Mouse (Mus musculus): ENCODE data around the gene Cdk14. TPM values are rescaled to one million over a fixed set of nuclear protein-coding genes. Genes with fewer than 3 reads are reported as not detected.

The Cdk14 gene
- polyA plus RNA-seq (2015; fragmentation: Nextera tagmentation; extraction: Ambion mirVana), result 52.9 and 56.2 TPM in 2 replicates

GRCm38 (mm10) chr5:5419992-5420455, at the start of gene Cdk14:
Gene Cdk14 (minus strand): TSS chr5:5420312.

GRCm38 (mm10) chr5:4757902-4758301, 662.2 kb downstream of the Cdk14 start, which contains the start of gene Fzd1:
Gene Fzd1 (minus strand): TSS chr5:4758035.

Small RNAs within 50 kb of the gene (microRNA-seq; reads per million reads assigned to microRNA genes)
- gene Gm25037, result not detected
- not detected for gene Gm44483

Other genes starting within 250 kb of the Cdk14 start
- 0.23 TPM in 1 of 2 replicates, not detected in the other for gene 1700015F17Rik, start 58.8 kb upstream of the Cdk14 start, polyA plus RNA-seq (2015; fragmentation: Nextera tagmentation; extraction: Ambion mirVana)
- gene Cldn12, start 94.6 kb upstream of the Cdk14 start, polyA plus RNA-seq (2015; fragmentation: Nextera tagmentation; extraction: Ambion mirVana), result 12.6 and 13.4 TPM in 2 replicates
- 10.6 and 11.7 TPM in 2 replicates for gene Gtpbp10, start 139.2 kb upstream of the Cdk14 start, polyA plus RNA-seq (2015; fragmentation: Nextera tagmentation; extraction: Ambion mirVana)
- gene Gm8773, start 153.5 kb upstream of the Cdk14 start, polyA plus RNA-seq (2015; fragmentation: Nextera tagmentation; extraction: Ambion mirVana), result 8.2 and 10.2 TPM in 2 replicates
- gene Cfap69, start 243.9 kb upstream of the Cdk14 start, polyA plus RNA-seq (2015; fragmentation: Nextera tagmentation; extraction: Ambion mirVana), result 8.3 TPM in 2 replicates